Mouse (Mus musculus): ENCODE measurements around the gene Fzr1. TPM values are rescaled to one million over a fixed set of nuclear protein-coding genes. Genes with fewer than 3 reads are reported as not detected.

Gene Fzr1
- polyA plus RNA-seq, 1 experiment from 2014 or later: 51.4 TPM

GRCm38 (mm10) chr10:81366477-81367206 lies 11.7 kb downstream of the Fzr1 start:
- no peak; the same call in 1 of the 2 replicates for ATAC-seq (ENCODE audit: low FRiP score, low TSS enrichment)
- Histone ChIP-seq H3K9ac (ENCODE audit: low read length) (no peak overlapping the region), H3K27me3 (ENCODE audit: control insufficient read depth, insufficient read depth, low read length) (no peaks in the 10 kb centered on the region), H3K27ac (replicated peaks) (peak overlapping the region; percentile 82), H3K4me2 (replicated peaks; ENCODE audit: low read depth) (no peak overlapping the region), H3K9me3 (ENCODE audit: control insufficient read depth, low read length) (no peaks in the 10 kb centered on the region), H3K4me3 (ENCODE audit: low read depth, low read length) (no peak overlapping the region), H3K4me1 (replicated peaks; ENCODE audit: control insufficient read depth, insufficient read depth) (peaks cover 4% of the 10 kb centered on the region; the same call in 1 of the 2 replicates), H3K36me3 (ENCODE audit: control insufficient read depth, insufficient read depth, low read length) (peaks cover 38% of the 10 kb centered on the region)
- WGBS: 69% methylated on average over 6 of the region's 6 CpGs
- DNase-seq (ENCODE audit: low spot score): no peak
- no peak for TF ChIP-seq CTCF (IDR thresholded peaks at IDR 0.05; ENCODE audit: low read depth)
- no peak for TF ChIP-seq EP300 (optimal IDR thresholded peaks at IDR 0.05)

- H3K27ac ChIP-seq (replicated peaks): peak within 1 kb of the TSS; percentile 82
- peak; percentile 38 for ATAC-seq (ENCODE audit: low FRiP score, low TSS enrichment)
- TF ChIP-seq EP300 (optimal IDR thresholded peaks at IDR 0.05) (no peak), CTCF (IDR thresholded peaks at IDR 0.05; ENCODE audit: low read depth) (no peak)
Measured at GRCm38 (mm10) chr10:81365672-81366476, 12.4 kb downstream of the Fzr1 start, which contains the start of gene 4930404N11Rik. TSS of gene 4930404N11Rik (minus strand) at chr10:81365816.

GRCm38 (mm10) chr10:81365073-81365472 lies 13.2 kb downstream of the Fzr1 start:
- no peaks in the 10 kb centered on the region for H3K27me3 ChIP-seq (ENCODE audit: control insufficient read depth, insufficient read depth, low read length)
- peak overlapping the region; percentile 60 for H3K9ac ChIP-seq (ENCODE audit: low read length)
- peak; percentile 1; the same call in 1 of the 2 replicates for ATAC-seq (ENCODE audit: low FRiP score, low TSS enrichment)
- no peak overlapping the region for H3K4me3 ChIP-seq (ENCODE audit: low read depth, low read length)
- peaks cover 4% of the 10 kb centered on the region for H3K4me1 ChIP-seq (replicated peaks; ENCODE audit: control insufficient read depth, insufficient read depth)
- peak overlapping the region; percentile 82 for H3K27ac ChIP-seq (replicated peaks)
- no peaks in the 10 kb centered on the region for H3K9me3 ChIP-seq (ENCODE audit: control insufficient read depth, low read length)
- TF ChIP-seq EP300 (optimal IDR thresholded peaks at IDR 0.05) (no peak), CTCF (IDR thresholded peaks at IDR 0.05; ENCODE audit: low read depth) (no peak)
- peaks cover 27% of the 10 kb centered on the region for H3K36me3 ChIP-seq (ENCODE audit: control insufficient read depth, insufficient read depth, low read length)
- no peak for DNase-seq (ENCODE audit: low spot score)
- H3K4me2 ChIP-seq (replicated peaks; ENCODE audit: low read depth): peak overlapping the region; percentile 59
- 30% methylated on average over 4 of the region's 4 CpGs for WGBS

More at GRCm38 (mm10) chr10:81365672-81366476, 12.4 kb downstream of the Fzr1 start, which contains the start of gene 4930404N11Rik:
- Histone ChIP-seq H3K9me3 (ENCODE audit: control insufficient read depth, low read length) (no peaks in the 10 kb centered on the region), H3K4me3 (ENCODE audit: low read depth, low read length) (peak within 1 kb of the TSS; percentile 35), H3K9ac (ENCODE audit: low read length) (peak within 1 kb of the TSS; percentile 60), H3K4me2 (replicated peaks; ENCODE audit: low read depth) (peak within 1 kb of the TSS; percentile 59), H3K4me1 (replicated peaks; ENCODE audit: control insufficient read depth, insufficient read depth) (peaks cover 4% of the 10 kb centered on the region; the same call in 1 of the 2 replicates), H3K36me3 (ENCODE audit: control insufficient read depth, insufficient read depth, low read length) (peaks cover 35% of the 10 kb centered on the region), H3K27me3 (ENCODE audit: control insufficient read depth, insufficient read depth, low read length) (no peaks in the 10 kb centered on the region)
- DNase-seq (ENCODE audit: low spot score): peak; percentile 68
- WGBS: 30% methylated on average over 12 of the region's 12 CpGs

GRCm38 (mm10) chr10:81364666-81365065 lies 13.7 kb downstream of the Fzr1 start:
- Histone ChIP-seq H3K4me1 (replicated peaks; ENCODE audit: control insufficient read depth, insufficient read depth) (peaks cover 4% of the 10 kb centered on the region), H3K4me3 (ENCODE audit: low read depth, low read length) (peak overlapping the region; percentile 35), H3K36me3 (ENCODE audit: control insufficient read depth, insufficient read depth, low read length) (peaks cover 23% of the 10 kb centered on the region), H3K9ac (ENCODE audit: low read length) (peak overlapping the region; percentile 60), H3K27me3 (ENCODE audit: control insufficient read depth, insufficient read depth, low read length) (no peaks in the 10 kb centered on the region), H3K4me2 (replicated peaks; ENCODE audit: low read depth) (peak overlapping the region; percentile 59), H3K27ac (replicated peaks) (peak overlapping the region; percentile 82), H3K9me3 (ENCODE audit: control insufficient read depth, low read length) (no peaks in the 10 kb centered on the region)
- 8% methylated on average over 28 of the region's 28 CpGs for WGBS
- TF ChIP-seq EP300 (optimal IDR thresholded peaks at IDR 0.05): no peak
- TF ChIP-seq CTCF (IDR thresholded peaks at IDR 0.05; ENCODE audit: low read depth): no peak
- peak; percentile 88 for DNase-seq (ENCODE audit: low spot score)
- peak; percentile 43 for ATAC-seq (ENCODE audit: low FRiP score, low TSS enrichment)

GRCm38 (mm10) chr10:81363436-81364346 lies 14.6 kb downstream of the Fzr1 start:
- DNase-seq (ENCODE audit: low spot score) (no peak), ATAC-seq (ENCODE audit: low FRiP score, low TSS enrichment) (no peak)
- Histone ChIP-seq H3K9ac (ENCODE audit: low read length) (peak overlapping the region; percentile 60), H3K4me3 (ENCODE audit: low read depth, low read length) (peak overlapping the region; percentile 35), H3K27me3 (ENCODE audit: control insufficient read depth, insufficient read depth, low read length) (no peaks in the 10 kb centered on the region), H3K4me1 (replicated peaks; ENCODE audit: control insufficient read depth, insufficient read depth) (peaks cover 4% of the 10 kb centered on the region), H3K27ac (replicated peaks) (peak overlapping the region; percentile 82), H3K9me3 (ENCODE audit: control insufficient read depth, low read length) (no peaks in the 10 kb centered on the region), H3K36me3 (ENCODE audit: control insufficient read depth, insufficient read depth, low read length) (peaks cover 14% of the 10 kb centered on the region), H3K4me2 (replicated peaks; ENCODE audit: low read depth) (peak overlapping the region; percentile 59)
- TF ChIP-seq CTCF (IDR thresholded peaks at IDR 0.05; ENCODE audit: low read depth) (no peak), EP300 (optimal IDR thresholded peaks at IDR 0.05) (no peak)
- WGBS: 13% methylated on average over 54 of the region's 54 CpGs

Measured in stomach, postnatal 0 days (tissue).